Mouse (Mus musculus) bone marrow, adult 2 months (tissue): ENCODE data around the gene Plpp3.

Experiments used
- CTCF ChIP-seq: fragments of 200-500 bp; IDR thresholded peaks from 2 replicates; pipeline ENCODE4 v1.5.1; 2011; ENCODE audit warnings: low read length, control low read depth; ENCODE audit not compliant: control insufficient read depth, insufficient read depth
- POLR2A ChIP-seq: fragments of 200-500 bp; IDR thresholded peaks from 2 replicates; pipeline ENCODE4 v1.6.1; 2011; ENCODE audit warnings: low read depth, mild to moderate bottlenecking, control low read depth, low read length, borderline replicate concordance; ENCODE audit not compliant: control insufficient read depth

DNA sequence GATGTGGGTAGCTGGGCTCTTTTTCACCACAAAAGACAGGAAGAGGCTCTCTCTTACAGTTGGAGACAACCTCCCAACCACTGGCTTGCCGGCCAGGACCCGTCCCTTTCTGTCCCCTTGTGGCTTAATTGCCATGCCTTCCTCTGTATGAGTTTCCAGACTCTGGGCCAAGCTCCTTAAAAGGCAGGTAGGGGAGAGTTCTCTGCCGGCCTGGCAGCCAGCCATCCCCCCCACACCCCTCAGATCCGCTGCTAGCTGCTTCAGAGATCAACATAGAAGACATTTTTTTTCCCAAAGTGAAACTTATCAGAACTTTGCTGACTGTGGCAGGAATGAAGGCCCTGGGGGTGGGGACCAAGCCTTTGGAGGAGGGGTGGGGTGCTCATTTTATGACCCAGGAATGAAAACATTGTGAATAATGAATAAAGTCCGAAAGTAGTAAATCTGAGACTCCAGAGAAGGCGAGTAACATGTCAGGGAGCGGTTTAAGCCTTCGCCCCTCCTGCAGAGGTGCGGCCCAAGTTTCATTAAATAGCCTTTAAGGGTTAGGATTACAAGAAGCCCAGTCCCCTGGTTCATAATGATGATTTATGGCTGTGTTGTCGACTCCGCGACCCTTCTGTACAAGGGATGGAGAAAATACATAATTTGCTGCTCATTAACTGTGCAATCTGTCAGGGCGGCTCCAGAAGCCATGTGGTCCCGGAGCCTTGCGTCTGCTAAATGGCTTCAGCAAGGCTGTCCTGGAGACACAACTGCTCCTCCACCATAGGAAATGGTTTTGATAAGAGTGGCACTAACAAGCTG, 48.1 kb downstream of the Plpp3 start:
- no peak for TF ChIP-seq CTCF
- TF ChIP-seq POLR2A: no peak
